Mouse (Mus musculus) stomach, postnatal 0 days (tissue): ENCODE results near the gene L2hgdh.

Experiments
- CTCF ChIP-seq: IDR thresholded peaks from 2 replicates; pipeline ENCODE4 v1.5.1; 2016; ENCODE audit warnings: antibody characterized with exemption, low read depth, mild to moderate bottlenecking, moderate library complexity
- EP300 ChIP-seq: optimal IDR thresholded peaks from 2 replicates; pipeline ENCODE3; 2016; ENCODE audit warnings: antibody characterized with exemption

- no peak for TF ChIP-seq CTCF
- no peak for TF ChIP-seq EP300
These were observed 36.9 kb upstream of the L2hgdh start for GRCm38 (mm10) chr12:69761603-69762002.
